Mouse (Mus musculus) kidney, postnatal 0 days (tissue): ENCODE results near the gene Itgb2. TPM values are rescaled to one million over a fixed set of nuclear protein-coding genes. Genes with fewer than 3 reads are reported as not detected.

Experiments
- ATAC-seq: fragments of 200-750 bp; cut with Nextera tagmentation; replicated peaks from 2 replicates; pipeline ENCODE4 v1.8.0; 2017; ENCODE audit warnings: low read depth, moderate number of reproducible peaks, moderate TSS enrichment, moderate library complexity; ENCODE audit not compliant: low FRiP score
- DNase-seq: peaks from one replicate; pipeline ENCODE4 v3.0.0-alpha.2; 2016; ENCODE audit warnings: low spot score
- H3K27ac ChIP-seq: fragments of 300-500 bp; sonication (generic); 2 replicates; pipeline ENCODE4 v1.5.1; 2014; ENCODE audit warnings: mild to moderate bottlenecking
- H3K27me3 ChIP-seq: fragments of 300-500 bp; sonication (generic); 2 replicates; pipeline ENCODE4 v1.6.1; 2014; ENCODE audit warnings: low read length, mixed read lengths; ENCODE audit not compliant: insufficient read depth
- H3K36me3 ChIP-seq: fragments of 300-500 bp; sonication (generic); 2 replicates; pipeline ENCODE4 v1.6.1; 2014; ENCODE audit warnings: low read length, mixed read lengths; ENCODE audit not compliant: insufficient read depth
- H3K4me1 ChIP-seq: fragments of 300-500 bp; sonication (generic); replicated peaks from 2 replicates; pipeline ENCODE4 v1.6.1; 2014; ENCODE audit warnings: antibody characterized with exemption, low read length, mixed read lengths; ENCODE audit not compliant: insufficient read depth
- H3K4me2 ChIP-seq: fragments of 300-500 bp; sonication (generic); 2 replicates; pipeline ENCODE4 v1.6.1; 2014; ENCODE audit warnings: mild to moderate bottlenecking, low read length, moderate library complexity, mixed read lengths
- H3K4me3 ChIP-seq: fragments of 300-500 bp; sonication (generic); replicated peaks from 2 replicates; pipeline ENCODE4 v1.5.1; 2014; ENCODE audit warnings: low read depth, low read length
- H3K9ac ChIP-seq: fragments of 300-500 bp; sonication (generic); 2 replicates; pipeline ENCODE4 v1.6.1; 2014; ENCODE audit warnings: low read depth, low read length
- H3K9me3 ChIP-seq: fragments of 300-500 bp; sonication (generic); replicated peaks from 2 replicates; pipeline ENCODE4 v1.6.1; 2016; ENCODE audit warnings: low read length, inconsistent platforms, mixed read lengths
- CTCF ChIP-seq: IDR thresholded peaks from 2 replicates; pipeline ENCODE4 v1.5.1; 2016; ENCODE audit warnings: antibody characterized with exemption, low read depth, mild to moderate bottlenecking, moderate library complexity
- WGBS: fragments of 180-500 bp; shearing (Covaris S2); extraction: QIAGEN DNeasy Blood & Tissue Kit; methylation state at CpG from one replicate; pipeline ENCODE4 v1.1.7; 2014; 5-methylcytosine and 5-hydroxymethylcytosine counted together
- polyA plus RNA-seq: library from polyadenylated mRNA; unstranded; fragments of >200 nt; fragmentation: Nextera tagmentation; extraction: Ambion mirVana; gene quantifications from 2 replicates; pipeline ENCODE4 v1.2.1, GENCODE M21; 2015

Gene Itgb2
- polyA plus RNA-seq, 1 experiment from 2014 or later, result 1.4 TPM

- Histone ChIP-seq H3K27me3 (no peaks in the 10 kb centered on the region), H3K9me3 (no peaks in the 10 kb centered on the region), H3K9ac (no peak overlapping the region), H3K4me1 (no peaks in the 10 kb centered on the region), H3K4me3 (no peak overlapping the region), H3K27ac (no peak overlapping the region), H3K36me3 (peaks cover 17% of the 10 kb centered on the region), H3K4me2 (no peak overlapping the region)
- DNase-seq (no peak), ATAC-seq (no peak)
- peak; percentile 21; the same call in 1 of the 2 replicates for TF ChIP-seq CTCF
- 97% methylated on average over 3 of the region's 3 CpGs for WGBS
These were observed 37.2 kb upstream of the Itgb2 start for GRCm38 (mm10) chr10:77492885-77493284.

- WGBS, result 88% methylated on average over 13 of the region's 13 CpGs
- DNase-seq (no peak), ATAC-seq (no peak)
- Histone ChIP-seq H3K27ac (no peak overlapping the region), H3K36me3 (no peaks in the 10 kb centered on the region; the same call in 1 of the 2 replicates), H3K4me1 (peaks cover 3% of the 10 kb centered on the region; the same call in 1 of the 2 replicates), H3K4me3 (no peak overlapping the region), H3K27me3 (no peaks in the 10 kb centered on the region), H3K9me3 (no peaks in the 10 kb centered on the region), H3K4me2 (no peak overlapping the region), H3K9ac (no peak overlapping the region)
- no peak for TF ChIP-seq CTCF
These were observed 32.9 kb upstream of the Itgb2 start for GRCm38 (mm10) chr10:77497185-77497584.

- Histone ChIP-seq H3K27me3 (no peaks in the 10 kb centered on the region), H3K4me1 (peaks cover 3% of the 10 kb centered on the region; the same call in 1 of the 2 replicates), H3K4me3 (no peak overlapping the region), H3K36me3 (peaks cover 3% of the 10 kb centered on the region), H3K9ac (no peak overlapping the region), H3K4me2 (no peak overlapping the region), H3K27ac (no peak overlapping the region), H3K9me3 (no peaks in the 10 kb centered on the region)
- peak; percentile 63; the same call in 1 of the 2 replicates for ATAC-seq
- TF ChIP-seq CTCF, result no peak
- DNase-seq, result peak; percentile 42
- WGBS, result 49% methylated on average over 6 of the region's 6 CpGs
These were observed 31.8 kb upstream of the Itgb2 start for GRCm38 (mm10) chr10:77498254-77498653.

DNA sequence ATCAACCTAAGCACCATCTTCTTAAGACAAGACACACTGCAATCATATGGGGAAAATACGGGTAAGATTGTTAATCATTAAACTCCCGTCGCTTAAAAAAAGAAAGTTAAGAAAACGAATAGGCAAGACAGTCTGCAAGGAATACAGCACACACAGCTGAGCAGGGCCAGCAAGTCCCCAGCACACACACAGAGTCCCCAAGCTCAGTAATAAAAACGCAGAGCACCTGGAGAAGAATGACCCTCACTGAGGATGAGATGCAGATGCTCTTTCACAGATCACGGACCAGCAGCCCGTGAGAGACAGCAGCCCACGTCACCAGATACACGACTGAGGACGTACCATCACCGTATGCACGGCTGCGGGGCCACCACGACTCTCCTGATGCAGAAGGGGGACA lies 29.4 kb upstream of the Itgb2 start:
- no peak for TF ChIP-seq CTCF

DNA sequence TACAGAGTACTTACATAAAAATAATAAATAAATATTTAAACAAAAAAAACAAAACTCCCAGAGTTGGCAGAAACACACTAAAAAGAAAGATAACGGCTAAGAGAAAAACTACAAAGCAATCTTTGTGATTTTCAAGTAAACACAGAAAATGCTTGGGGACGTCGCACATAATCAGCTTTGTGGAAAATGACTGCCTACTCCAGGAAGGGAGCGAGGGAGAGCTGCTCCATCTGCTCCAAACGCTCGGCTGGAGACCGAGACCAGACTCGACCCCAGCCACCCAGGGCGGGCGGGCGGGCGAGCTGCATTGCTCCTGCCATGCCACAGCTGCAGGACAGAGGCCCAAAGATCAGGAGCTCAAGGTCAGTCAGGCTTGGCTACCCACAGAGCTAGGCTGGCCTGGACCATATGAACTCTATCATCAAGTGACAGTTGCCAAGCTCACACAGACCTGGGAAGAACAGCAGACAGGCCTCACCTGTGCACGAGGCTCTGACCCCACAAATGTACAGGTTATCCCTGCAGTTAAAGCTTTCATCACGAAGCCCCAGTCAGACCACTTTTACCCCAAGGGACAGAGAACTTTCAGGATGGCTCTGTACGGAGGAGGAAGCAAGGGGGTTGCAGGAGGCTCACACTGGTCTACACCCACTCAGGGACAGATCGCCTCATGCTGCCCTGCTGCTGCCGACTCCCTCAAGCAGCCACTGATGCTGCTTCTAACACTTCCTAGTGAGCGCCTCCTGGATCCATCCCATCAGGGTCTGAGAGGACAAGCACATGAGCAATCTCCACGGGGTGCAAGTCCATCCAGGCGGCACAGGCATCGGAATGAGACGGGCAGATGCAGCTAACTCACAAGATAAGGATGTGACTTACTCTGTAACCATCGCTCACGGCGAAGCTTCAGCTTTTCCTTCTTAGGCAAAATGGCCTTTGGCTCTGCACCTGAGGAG lies 26.8 kb upstream of the Itgb2 start:
- ATAC-seq, result peak; percentile 33; the same call in 1 of the 2 replicates
- H3K36me3 ChIP-seq, result peaks cover 16% of the 10 kb centered on the region
- H3K4me1 ChIP-seq, result peaks cover 3% of the 10 kb centered on the region; the same call in 1 of the 2 replicates
- TF ChIP-seq CTCF, result no peak
- no peak overlapping the region for H3K4me2 ChIP-seq
- H3K9me3 ChIP-seq, result no peaks in the 10 kb centered on the region
- peak; percentile 47 for DNase-seq
- no peak overlapping the region; the same call in 1 of the 2 replicates for H3K27ac ChIP-seq
- no peaks in the 10 kb centered on the region for H3K27me3 ChIP-seq
- no peak overlapping the region for H3K9ac ChIP-seq
- 59% methylated on average over 25 of the region's 25 CpGs for WGBS
- H3K4me3 ChIP-seq, result no peak overlapping the region

More for the DNA sequence above, 29.4 kb upstream of the Itgb2 start:
- Histone ChIP-seq H3K27ac (peak overlapping the region; percentile 56; the same call in 1 of the 2 replicates), H3K9ac (no peak overlapping the region), H3K4me3 (no peak overlapping the region), H3K36me3 (peaks cover 8% of the 10 kb centered on the region), H3K9me3 (no peaks in the 10 kb centered on the region), H3K4me2 (no peak overlapping the region), H3K4me1 (peaks cover 3% of the 10 kb centered on the region; the same call in 1 of the 2 replicates), H3K27me3 (no peaks in the 10 kb centered on the region)
- 45% methylated on average over 14 of the region's 14 CpGs for WGBS
- ATAC-seq, result no peak
- no peak for DNase-seq

DNA sequence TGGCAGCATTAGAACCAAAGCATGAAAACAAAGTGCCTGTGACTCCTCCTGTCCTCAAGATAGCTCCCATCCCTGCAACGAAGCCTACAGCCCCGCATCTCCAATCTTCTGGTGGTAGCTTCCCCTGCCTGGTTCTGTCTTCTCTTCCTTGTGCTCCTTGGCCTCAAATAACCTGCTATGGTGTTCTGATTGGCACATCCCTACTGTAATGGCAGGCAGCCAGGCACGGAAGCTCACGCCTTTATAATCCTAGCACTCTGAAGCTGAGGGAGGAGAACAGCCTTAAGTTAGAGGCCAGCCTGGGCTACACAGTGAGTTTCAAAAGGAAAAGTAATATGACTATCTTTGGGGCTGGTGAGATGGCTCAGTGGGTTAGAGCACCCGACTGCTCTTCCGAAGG lies 25.9 kb upstream of the Itgb2 start:
- ATAC-seq, result no peak
- Histone ChIP-seq H3K4me3 (no peak overlapping the region), H3K27ac (no peak overlapping the region), H3K9me3 (no peaks in the 10 kb centered on the region), H3K27me3 (no peaks in the 10 kb centered on the region), H3K4me2 (no peak overlapping the region), H3K36me3 (peaks cover 16% of the 10 kb centered on the region), H3K9ac (no peak overlapping the region), H3K4me1 (peaks cover 3% of the 10 kb centered on the region; the same call in 1 of the 2 replicates)
- WGBS, result 79% methylated on average over 6 of the region's 6 CpGs
- no peak for DNase-seq
- TF ChIP-seq CTCF, result no peak
